Mouse (Mus musculus) layer of hippocampus, adult 18-20 months (tissue): ENCODE measurements around the gene Fxr2. TPM values are rescaled to one million over a fixed set of nuclear protein-coding genes. Genes with fewer than 3 reads are reported as not detected.
A peak's percentile ranks its signal among the peaks of the same experiment; 100 is the strongest.

ENCODE experiments used
- DNase-seq, 2 experiments: peaks; one replicate each; pipeline ENCODE4 v3.0.0; 2022; ENCODE audit warnings: low spot score in 2 of 2
- total RNA-seq, 2 experiments: library from RNA; stranded (reverse); gene quantifications; 2 replicates each; pipeline ENCODE4 v1.2.3; 2021

The Fxr2 gene
- total RNA-seq, 2 experiments from 2014 or later = 139 to 142 TPM

GRCm38 (mm10) chr11:69656617-69657461, 24.0 kb downstream of the Fxr2 start:
- DNase-seq = peak in 1 of 2 experiments; percentile 59

- DNase-seq = no peak
These were observed 24.7 kb downstream of the Fxr2 start for GRCm38 (mm10) chr11:69657462-69657881.

- no peak for DNase-seq
These were observed 28.6 kb downstream of the Fxr2 start for GRCm38 (mm10) chr11:69661221-69661881.

GRCm38 (mm10) chr11:69662213-69662966, 29.6 kb downstream of the Fxr2 start, which contains the start of gene Mpdu1:
TSS of gene Mpdu1 (minus strand) at chr11:69662642.
- DNase-seq = peak; percentile 93 to 94

GRCm38 (mm10) chr11:69662967-69663671, 30.3 kb downstream of the Fxr2 start:
- no peak for DNase-seq

- no peak for DNase-seq
These were observed 31.0 kb downstream of the Fxr2 start for GRCm38 (mm10) chr11:69663795-69664194.

- no peak for DNase-seq
These were observed 32.1 kb downstream of the Fxr2 start for GRCm38 (mm10) chr11:69664841-69665240.

GRCm38 (mm10) chr11:69665457-69665960, 32.7 kb downstream of the Fxr2 start:
- DNase-seq = no peak

GRCm38 (mm10) chr11:69665961-69666664, 33.3 kb downstream of the Fxr2 start, which contains the start of gene Cd68:
TSS of gene Cd68 (minus strand) at chr11:69666153.
- peak; percentile 66 to 77 for DNase-seq

GRCm38 (mm10) chr11:69666665-69667005, 33.8 kb downstream of the Fxr2 start:
- DNase-seq = no peak

- peak; percentile 90 to 96 for DNase-seq
These were observed 38.3 kb downstream of the Fxr2 start for GRCm38 (mm10) chr11:69670786-69671725.

- no peak for DNase-seq
These were observed 38.9 kb downstream of the Fxr2 start for GRCm38 (mm10) chr11:69671726-69672124.

- peak; percentile 100 for DNase-seq
These were observed 39.5 kb downstream of the Fxr2 start, which contains the start of gene Eif4a1 for GRCm38 (mm10) chr11:69672211-69672706. TSS of gene Eif4a1 (minus strand) at chr11:69672423.

GRCm38 (mm10) chr11:69679144-69679543, 46.4 kb downstream of the Fxr2 start:
- DNase-seq = no peak

GRCm38 (mm10) chr11:69680136-69680855, 47.5 kb downstream of the Fxr2 start:
- no peak for DNase-seq

GRCm38 (mm10) chr11:69681314-69682208, 48.8 kb downstream of the Fxr2 start, which contains the start of gene Senp3:
TSS of gene Senp3 (minus strand) at chr11:69682084.
- peak; percentile 98 for DNase-seq
